Mouse (Mus musculus): ENCODE results near the gene Efr3b. TPM values are rescaled to one million over a fixed set of nuclear protein-coding genes. Genes with fewer than 3 reads are reported as not detected.

Gene Efr3b
- total RNA-seq, 2 experiments from 2014 or later, result 5.2 to 11.0 TPM

Other genes starting within 250 kb of the Efr3b start
- 10 to 100 TPM; 38.8 to 42.4 TPM for gene Dnmt3a, start 232.9 kb downstream of the Efr3b start, total RNA-seq (2021)
- under 1 TPM in 1 of 2 experiments, not detected in 1; 0.65 TPM for gene Pomc, start 84.0 kb downstream of the Efr3b start, total RNA-seq (2021)
- 10 to 100 TPM in 1 of 2 experiments, 1 to 10 TPM in 1; 8.7 to 10.0 TPM for gene Dnajc27, start 43.7 kb upstream of the Efr3b start, total RNA-seq (2021)
- gene Adcy3, start 94.2 kb upstream of the Efr3b start, total RNA-seq (2021), result 1 to 10 TPM; 3.4 to 5.2 TPM
- 1 to 10 TPM; 3.9 to 4.6 TPM for gene Ptrhd1, start 195.1 kb upstream of the Efr3b start, total RNA-seq (2021)
- 1 to 10 TPM; 1.8 to 2.9 TPM for gene Cenpo, start 195.4 kb upstream of the Efr3b start, total RNA-seq (2021)